Mouse (Mus musculus) G1E (cell line): Measurements from ENCODE around the gene Cx3cr1.

Experiments used
- CTCF ChIP-seq: IDR thresholded peaks from 2 replicates; pipeline ENCODE4 v1.5.1; 2012; ENCODE audit warnings: low read depth, low read length, inconsistent platforms, mixed read lengths
- GATA1 ChIP-seq: IDR thresholded peaks from 2 replicates; pipeline ENCODE4 v1.6.1; 2012; ENCODE audit warnings: borderline replicate concordance, low read length, inconsistent platforms, mixed read lengths

GRCm38 (mm10) chr9:120080546-120081108, 10.9 kb upstream of the Cx3cr1 start:
- no peak for TF ChIP-seq CTCF
- no peak for TF ChIP-seq GATA1
